Mouse (Mus musculus) monocyte, adult 2 months (primary cell): ENCODE measurements around the gene Rdh19.
"Not testable (repeated sequence)": the region's sequence is repeated elsewhere in the genome, so short reads cannot be mapped to it uniquely, and the experiment has no call there.

Source experiments
- DNase-seq, 2 experiments: peaks; one replicate each; pipeline ENCODE4 v3.0.0; 2022; ENCODE audit warnings: low spot score in 2 of 2, low read depth in 1 of 2

Rdh19 gene

GRCm38 (mm10) chr10:127849628-127850027 lies at the start of gene Rdh19:
Gene Rdh19, plus strand, starts transcription at chr10:127849928.
- no peak for DNase-seq

GRCm38 (mm10) chr10:127800891-127801290 lies 48.8 kb upstream of the Rdh19 start, which contains the start of gene Rdh16:
Gene Rdh16, plus strand, starts transcription at chr10:127801152.
- no peak for DNase-seq

- DNase-seq = no peak
Observed at GRCm38 (mm10) chr10:127801612-127802011, 48.1 kb upstream of the Rdh19 start.

GRCm38 (mm10) chr10:127802236-127802635 lies 47.5 kb upstream of the Rdh19 start:
- DNase-seq = no peak

- no peak for DNase-seq
Observed at GRCm38 (mm10) chr10:127804416-127804815, 45.3 kb upstream of the Rdh19 start.

- no peak for DNase-seq
Observed at GRCm38 (mm10) chr10:127815888-127816287, 33.8 kb upstream of the Rdh19 start.

GRCm38 (mm10) chr10:127817268-127817910 lies 32.3 kb upstream of the Rdh19 start:
- not testable (repeated sequence) for DNase-seq

- DNase-seq = not testable (repeated sequence)
Observed at GRCm38 (mm10) chr10:127821806-127822205, 27.9 kb upstream of the Rdh19 start.

GRCm38 (mm10) chr10:127825386-127825785 lies 24.3 kb upstream of the Rdh19 start:
- DNase-seq = no peak

- no peak for DNase-seq
Observed at GRCm38 (mm10) chr10:127829121-127829520, 20.6 kb upstream of the Rdh19 start.

GRCm38 (mm10) chr10:127834186-127834585 lies 15.5 kb upstream of the Rdh19 start:
- not testable (repeated sequence) for DNase-seq

GRCm38 (mm10) chr10:127835292-127835691 lies 14.4 kb upstream of the Rdh19 start:
- DNase-seq = no peak

- not testable (repeated sequence) for DNase-seq
Observed at GRCm38 (mm10) chr10:127837793-127838192, 11.9 kb upstream of the Rdh19 start.

- no peak for DNase-seq
Observed at GRCm38 (mm10) chr10:127838539-127838938, 11.2 kb upstream of the Rdh19 start.

GRCm38 (mm10) chr10:127840776-127841175 lies 9.0 kb upstream of the Rdh19 start:
- no peak for DNase-seq

- not testable (repeated sequence) for DNase-seq
Observed at GRCm38 (mm10) chr10:127845945-127846344, 3.8 kb upstream of the Rdh19 start.

- DNase-seq = no peak
Observed at GRCm38 (mm10) chr10:127848089-127848488, 1.6 kb upstream of the Rdh19 start.

- DNase-seq = no peak
Observed at GRCm38 (mm10) chr10:127856376-127856775, 6.6 kb downstream of the Rdh19 start.

- no peak for DNase-seq
Observed at GRCm38 (mm10) chr10:127864931-127865330, 15.2 kb downstream of the Rdh19 start.

GRCm38 (mm10) chr10:127866232-127866631 lies 16.5 kb downstream of the Rdh19 start, which contains the start of gene Rdh16f2:
Gene Rdh16f2, plus strand, starts transcription at chr10:127866474.
- DNase-seq = no peak

GRCm38 (mm10) chr10:127872484-127872883 lies 22.8 kb downstream of the Rdh19 start:
- no peak for DNase-seq

GRCm38 (mm10) chr10:127877681-127878080 lies 28.0 kb downstream of the Rdh19 start:
- DNase-seq = no peak
